Mouse (Mus musculus): ENCODE measurements around the gene Socs4. TPM values are rescaled to one million over a fixed set of nuclear protein-coding genes. Genes with fewer than 3 reads are reported as not detected.
A peak's percentile ranks its signal among the peaks of the same experiment; 100 is the strongest.

The Socs4 gene
- polyA plus RNA-seq, 1 experiment from 2014 or later, result 3.2 TPM

DNA sequence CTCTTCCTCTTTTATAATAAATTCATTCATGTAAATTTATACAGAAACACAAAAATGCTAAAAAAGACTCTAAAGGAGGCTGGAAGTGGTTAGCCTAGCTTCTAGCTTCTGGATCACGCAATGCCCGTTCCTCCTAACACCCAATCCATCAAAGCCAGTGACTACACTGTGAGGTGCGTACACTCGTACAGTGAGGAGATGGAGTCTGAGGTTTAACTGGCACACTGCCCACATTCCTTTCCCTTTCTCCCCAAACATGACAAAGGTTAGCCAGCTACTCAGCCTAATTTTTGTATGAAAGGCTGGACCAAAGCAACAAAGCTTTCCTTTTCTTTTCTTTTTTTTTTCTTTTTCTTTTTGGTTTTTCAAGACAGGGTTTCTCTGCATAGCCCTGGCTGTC, 34.0 kb upstream of the Socs4 start:
- peaks cover 25% of the 10 kb centered on the region for H3K36me3 ChIP-seq (ENCODE audit: control insufficient read depth, insufficient read depth, low read length)
- H3K9me3 ChIP-seq (ENCODE audit: control insufficient read depth, low read length), result no peaks in the 10 kb centered on the region
- no peak overlapping the region for H3K9ac ChIP-seq (replicated peaks; ENCODE audit: low read depth, low read length)
- 63% methylated on average over 4 of the region's 4 CpGs for WGBS
- H3K4me1 ChIP-seq (ENCODE audit: control insufficient read depth, insufficient read depth, low read length), result no peaks in the 10 kb centered on the region
- no peak overlapping the region for H3K4me3 ChIP-seq (ENCODE audit: low read depth, low read length)
- no peak for ATAC-seq (ENCODE audit: low read depth)
- no peaks in the 10 kb centered on the region for H3K27me3 ChIP-seq (ENCODE audit: control insufficient read depth, insufficient read depth, low read length)
- H3K4me2 ChIP-seq (ENCODE audit: low read depth, low read length), result no peak overlapping the region
- no peak overlapping the region for H3K27ac ChIP-seq (ENCODE audit: low read depth, low read length)

DNA sequence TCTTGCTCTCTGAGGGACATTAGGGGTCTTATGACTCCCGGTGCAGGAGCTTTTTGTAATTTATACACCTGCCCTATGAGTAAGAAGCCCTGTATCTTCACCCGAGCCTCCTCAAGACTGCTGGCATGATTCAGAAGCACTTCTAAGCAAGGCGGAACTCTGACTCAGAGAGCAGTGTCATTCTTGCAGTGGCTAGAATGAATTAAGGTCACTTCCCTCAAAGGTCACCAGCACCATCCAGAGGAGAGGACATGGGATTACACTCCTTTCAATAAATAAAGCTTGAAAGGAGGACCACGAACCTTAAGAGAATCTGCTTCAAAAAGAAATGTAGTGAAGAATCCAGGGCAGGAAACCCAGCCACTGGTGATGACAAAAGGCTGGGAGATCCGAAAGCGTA, 26.9 kb upstream of the Socs4 start:
- peaks cover 9% of the 10 kb centered on the region for H3K36me3 ChIP-seq (ENCODE audit: control insufficient read depth, insufficient read depth, low read length)

DNA sequence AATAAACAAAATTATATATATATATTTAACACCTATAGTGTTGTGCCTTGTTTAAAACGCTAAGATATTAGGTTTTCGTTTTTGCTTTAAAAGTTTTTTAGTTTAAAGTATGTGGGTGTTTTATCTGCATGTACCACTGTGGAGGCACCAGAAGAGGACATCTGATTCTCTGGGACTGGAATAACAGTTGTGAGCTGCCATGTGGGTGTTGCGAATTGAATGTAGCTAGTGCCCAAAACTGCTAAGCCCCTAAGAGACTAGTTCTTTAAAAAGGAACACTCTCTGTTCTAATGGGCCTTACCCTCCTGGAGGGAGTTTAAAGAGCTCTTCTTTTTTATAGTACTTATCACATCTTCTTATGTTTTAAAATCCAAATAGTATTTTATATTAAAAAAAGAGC, 11.9 kb upstream of the Socs4 start:
- Histone ChIP-seq H3K4me3 (ENCODE audit: low read depth, low read length) (no peak overlapping the region), H3K9me3 (ENCODE audit: control insufficient read depth, low read length) (no peaks in the 10 kb centered on the region), H3K4me2 (ENCODE audit: low read depth, low read length) (no peak overlapping the region), H3K36me3 (ENCODE audit: control insufficient read depth, insufficient read depth, low read length) (peaks cover 16% of the 10 kb centered on the region), H3K27me3 (ENCODE audit: control insufficient read depth, insufficient read depth, low read length) (no peaks in the 10 kb centered on the region), H3K27ac (ENCODE audit: low read depth, low read length) (no peak overlapping the region), H3K9ac (replicated peaks; ENCODE audit: low read depth, low read length) (no peak overlapping the region), H3K4me1 (ENCODE audit: control insufficient read depth, insufficient read depth, low read length) (no peaks in the 10 kb centered on the region)
- WGBS, result 96% methylated on average over 3 of the region's 3 CpGs
- no peak for ATAC-seq (ENCODE audit: low read depth)

More for the DNA sequence above, 26.9 kb upstream of the Socs4 start:
- no peaks in the 10 kb centered on the region for H3K4me1 ChIP-seq (ENCODE audit: control insufficient read depth, insufficient read depth, low read length)
- H3K4me2 ChIP-seq (ENCODE audit: low read depth, low read length), result no peak overlapping the region
- H3K27me3 ChIP-seq (ENCODE audit: control insufficient read depth, insufficient read depth, low read length), result no peaks in the 10 kb centered on the region
- no peak overlapping the region for H3K27ac ChIP-seq (ENCODE audit: low read depth, low read length)
- H3K4me3 ChIP-seq (ENCODE audit: low read depth, low read length), result no peak overlapping the region
- 89% methylated on average over 6 of the region's 6 CpGs for WGBS
- no peak for ATAC-seq (ENCODE audit: low read depth)
- no peaks in the 10 kb centered on the region for H3K9me3 ChIP-seq (ENCODE audit: control insufficient read depth, low read length)
- no peak overlapping the region for H3K9ac ChIP-seq (replicated peaks; ENCODE audit: low read depth, low read length)

DNA sequence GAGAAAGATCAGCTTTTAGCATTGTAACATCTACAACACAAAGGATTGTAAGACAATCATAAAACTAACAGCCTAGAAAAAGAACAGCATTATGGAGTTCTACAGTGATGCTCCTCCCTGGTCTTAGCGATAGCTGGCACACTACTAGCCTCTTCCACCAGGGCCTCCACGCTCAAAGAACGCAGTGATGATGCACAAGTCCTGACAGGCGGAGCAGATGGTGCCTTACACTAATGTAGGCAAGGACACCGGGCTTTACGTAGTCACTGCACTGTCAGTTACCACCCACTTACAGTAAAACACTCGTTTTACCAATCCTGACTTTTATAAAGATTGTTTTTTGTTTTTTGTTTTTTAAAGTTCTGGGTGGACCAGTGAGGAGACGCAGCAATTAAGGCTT, 10.9 kb upstream of the Socs4 start:
- no peak overlapping the region for H3K27ac ChIP-seq (ENCODE audit: low read depth, low read length)
- ATAC-seq (ENCODE audit: low read depth), result no peak
- peaks cover 17% of the 10 kb centered on the region for H3K36me3 ChIP-seq (ENCODE audit: control insufficient read depth, insufficient read depth, low read length)
- H3K9me3 ChIP-seq (ENCODE audit: control insufficient read depth, low read length), result no peaks in the 10 kb centered on the region
- H3K4me3 ChIP-seq (ENCODE audit: low read depth, low read length), result no peak overlapping the region
- H3K9ac ChIP-seq (replicated peaks; ENCODE audit: low read depth, low read length), result no peak overlapping the region
- no peaks in the 10 kb centered on the region for H3K4me1 ChIP-seq (ENCODE audit: control insufficient read depth, insufficient read depth, low read length)
- WGBS, result 93% methylated on average over 8 of the region's 8 CpGs
- H3K4me2 ChIP-seq (ENCODE audit: low read depth, low read length), result no peak overlapping the region
- H3K27me3 ChIP-seq (ENCODE audit: control insufficient read depth, insufficient read depth, low read length), result no peaks in the 10 kb centered on the region

DNA sequence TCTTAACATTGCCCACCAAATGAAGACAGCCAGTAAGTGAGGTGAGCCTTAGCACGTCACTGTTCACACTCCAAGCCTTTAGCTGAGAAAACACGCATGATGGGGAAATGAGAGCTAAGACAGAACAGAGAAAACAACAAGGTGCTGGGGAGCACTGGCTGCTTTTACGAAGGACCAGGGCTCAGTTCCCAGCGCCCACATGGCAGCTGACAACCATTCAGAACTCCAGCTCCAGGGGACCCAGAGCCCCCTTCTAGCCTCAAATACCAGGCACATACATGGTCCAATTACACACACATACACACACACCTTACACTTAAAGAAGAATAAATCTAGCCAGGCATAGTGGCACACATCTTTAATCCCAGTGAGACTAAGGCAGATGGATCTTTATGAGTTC, 7.7 kb upstream of the Socs4 start:
- WGBS, result 94% methylated on average over 4 of the region's 4 CpGs
- no peak overlapping the region for H3K4me3 ChIP-seq (ENCODE audit: low read depth, low read length)
- H3K27ac ChIP-seq (ENCODE audit: low read depth, low read length), result no peak overlapping the region
- no peak overlapping the region for H3K9ac ChIP-seq (replicated peaks; ENCODE audit: low read depth, low read length)
- no peak for ATAC-seq (ENCODE audit: low read depth)
- peaks cover 16% of the 10 kb centered on the region for H3K36me3 ChIP-seq (ENCODE audit: control insufficient read depth, insufficient read depth, low read length)
- no peaks in the 10 kb centered on the region for H3K4me1 ChIP-seq (ENCODE audit: control insufficient read depth, insufficient read depth, low read length)
- H3K4me2 ChIP-seq (ENCODE audit: low read depth, low read length), result no peak overlapping the region
- H3K27me3 ChIP-seq (ENCODE audit: control insufficient read depth, insufficient read depth, low read length), result no peaks in the 10 kb centered on the region
- no peaks in the 10 kb centered on the region for H3K9me3 ChIP-seq (ENCODE audit: control insufficient read depth, low read length)

DNA sequence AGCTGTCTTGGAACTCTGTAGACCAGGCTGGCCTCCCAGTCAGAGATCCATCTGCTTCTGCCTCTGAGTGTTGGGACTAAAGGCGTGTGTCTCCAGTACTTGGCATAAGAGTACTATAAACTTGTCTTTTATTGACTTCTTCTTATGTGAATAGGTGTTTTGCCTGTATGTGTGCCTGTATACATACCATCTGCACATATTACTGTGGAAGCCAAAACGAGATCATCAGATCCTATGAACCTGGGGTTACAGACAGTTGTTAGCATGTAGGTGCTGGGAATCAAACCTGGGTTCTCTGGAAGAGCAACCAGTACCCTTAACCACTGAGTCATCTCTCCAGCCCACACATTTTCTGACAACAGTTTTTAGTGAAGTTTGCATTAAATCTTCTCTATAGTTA, 7.0 kb upstream of the Socs4 start:
- Histone ChIP-seq H3K36me3 (ENCODE audit: control insufficient read depth, insufficient read depth, low read length) (peaks cover 16% of the 10 kb centered on the region), H3K4me3 (ENCODE audit: low read depth, low read length) (no peak overlapping the region), H3K27me3 (ENCODE audit: control insufficient read depth, insufficient read depth, low read length) (no peaks in the 10 kb centered on the region), H3K9me3 (ENCODE audit: control insufficient read depth, low read length) (no peaks in the 10 kb centered on the region), H3K9ac (replicated peaks; ENCODE audit: low read depth, low read length) (no peak overlapping the region), H3K4me2 (ENCODE audit: low read depth, low read length) (no peak overlapping the region), H3K4me1 (ENCODE audit: control insufficient read depth, insufficient read depth, low read length) (no peaks in the 10 kb centered on the region), H3K27ac (ENCODE audit: low read depth, low read length) (no peak overlapping the region)
- 97% methylated on average over 2 of the region's 2 CpGs for WGBS
- ATAC-seq (ENCODE audit: low read depth), result no peak

DNA sequence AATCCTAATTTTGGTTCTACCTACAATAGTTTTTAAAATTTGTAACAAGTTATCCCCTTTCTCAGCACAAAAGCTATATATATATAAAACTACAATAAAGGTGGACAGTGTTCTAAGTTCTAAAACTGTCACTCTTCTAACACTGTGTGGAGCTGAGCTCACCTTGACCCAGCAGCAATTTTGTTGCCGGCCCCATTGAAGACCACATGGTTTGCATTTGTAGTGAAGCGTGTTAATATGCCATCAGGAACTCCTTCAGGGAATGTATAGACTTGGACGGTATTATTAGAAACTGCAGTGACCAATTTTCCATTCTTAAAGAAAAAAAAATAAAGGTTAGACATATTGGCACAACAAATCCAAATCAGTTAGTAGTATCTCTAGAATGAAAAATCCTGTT, 3.0 kb upstream of the Socs4 start:
- Histone ChIP-seq H3K36me3 (ENCODE audit: control insufficient read depth, insufficient read depth, low read length) (peaks cover 13% of the 10 kb centered on the region), H3K27me3 (ENCODE audit: control insufficient read depth, insufficient read depth, low read length) (no peaks in the 10 kb centered on the region), H3K9ac (replicated peaks; ENCODE audit: low read depth, low read length) (no peak overlapping the region), H3K9me3 (ENCODE audit: control insufficient read depth, low read length) (no peaks in the 10 kb centered on the region), H3K27ac (ENCODE audit: low read depth, low read length) (no peak overlapping the region), H3K4me2 (ENCODE audit: low read depth, low read length) (no peak overlapping the region), H3K4me1 (ENCODE audit: control insufficient read depth, insufficient read depth, low read length) (peaks cover 13% of the 10 kb centered on the region), H3K4me3 (ENCODE audit: low read depth, low read length) (no peak overlapping the region)
- WGBS, result 83% methylated on average over 3 of the region's 3 CpGs
- no peak for ATAC-seq (ENCODE audit: low read depth)

DNA sequence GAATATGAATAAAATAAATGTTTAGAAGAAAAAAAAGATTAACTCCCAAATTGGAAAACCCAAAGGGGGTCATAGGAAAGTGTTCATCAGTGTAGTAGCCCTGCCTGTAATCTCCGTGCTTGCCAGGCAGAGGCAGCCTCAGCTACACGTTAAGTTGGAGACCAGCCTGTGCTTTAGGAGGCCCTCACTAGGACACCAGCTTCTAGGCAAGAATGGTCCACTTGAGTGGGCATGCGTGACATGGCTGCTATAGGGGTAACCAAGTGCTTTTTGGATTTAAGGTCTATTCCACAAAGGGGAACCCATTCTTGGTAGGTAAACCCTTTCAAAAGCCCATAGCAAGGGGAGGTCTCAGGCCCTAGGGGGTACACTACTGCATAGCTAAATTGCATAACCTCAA, 1.3 kb upstream of the Socs4 start:
- no peak for ATAC-seq (ENCODE audit: low read depth)
- 25% methylated on average over 3 of the region's 3 CpGs for WGBS
- Histone ChIP-seq H3K27ac (ENCODE audit: low read depth, low read length) (no peak overlapping the region), H3K36me3 (ENCODE audit: control insufficient read depth, insufficient read depth, low read length) (0 out of 2 replicates have a peak, but pooled peaks cover 2% of the 10 kb centered on the region), H3K4me2 (ENCODE audit: low read depth, low read length) (peak overlapping the region; percentile 79), H3K27me3 (ENCODE audit: control insufficient read depth, insufficient read depth, low read length) (no peaks in the 10 kb centered on the region), H3K4me3 (ENCODE audit: low read depth, low read length) (peak overlapping the region; percentile 55), H3K9me3 (ENCODE audit: control insufficient read depth, low read length) (no peaks in the 10 kb centered on the region), H3K9ac (replicated peaks; ENCODE audit: low read depth, low read length) (no peak overlapping the region), H3K4me1 (ENCODE audit: control insufficient read depth, insufficient read depth, low read length) (peaks cover 13% of the 10 kb centered on the region)

DNA sequence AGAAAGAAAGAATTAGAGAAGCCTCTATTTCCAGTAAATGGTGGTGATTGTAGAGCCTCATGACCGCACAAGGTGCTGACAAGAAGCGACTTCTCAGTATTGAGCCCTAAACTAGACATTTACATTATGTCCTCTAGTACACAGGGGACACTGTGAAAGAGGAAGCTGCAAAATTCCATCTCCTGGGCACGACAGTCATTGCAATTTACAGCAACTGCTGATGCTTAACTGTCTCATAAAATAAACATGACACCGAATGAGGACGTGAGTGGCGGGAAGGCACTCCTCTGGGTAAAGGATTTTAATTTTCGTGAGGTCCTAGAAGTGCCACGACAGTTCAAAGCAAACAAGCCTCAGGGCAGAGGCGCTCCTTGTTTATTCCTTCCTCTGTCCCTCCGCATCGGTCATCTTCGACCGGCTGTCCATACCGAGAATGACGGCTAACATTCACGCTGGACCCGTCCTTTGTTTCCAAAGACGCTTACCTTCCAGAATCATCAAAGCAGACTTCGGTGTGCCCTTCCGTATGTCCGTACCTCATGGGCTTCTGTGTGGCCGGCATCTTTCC, 611 bp upstream of the Socs4 start:
- Histone ChIP-seq H3K27me3 (ENCODE audit: control insufficient read depth, insufficient read depth, low read length) (no peaks in the 10 kb centered on the region), H3K27ac (ENCODE audit: low read depth, low read length) (peak overlapping the region; percentile 90), H3K36me3 (ENCODE audit: control insufficient read depth, insufficient read depth, low read length) (0 out of 2 replicates have a peak, but pooled peaks cover 2% of the 10 kb centered on the region), H3K9ac (replicated peaks; ENCODE audit: low read depth, low read length) (peak overlapping the region; percentile 59), H3K4me1 (ENCODE audit: control insufficient read depth, insufficient read depth, low read length) (peaks cover 13% of the 10 kb centered on the region), H3K4me3 (ENCODE audit: low read depth, low read length) (peak overlapping the region; percentile 55), H3K9me3 (ENCODE audit: control insufficient read depth, low read length) (no peaks in the 10 kb centered on the region), H3K4me2 (ENCODE audit: low read depth, low read length) (peak overlapping the region; percentile 79)
- peak; percentile 36; the same call in 1 of the 2 replicates for ATAC-seq (ENCODE audit: low read depth)
- WGBS, result 2% methylated on average over 22 of the region's 22 CpGs

Data from neural tube, embryonic 14.5 days (tissue).